Mouse (Mus musculus) naive thymus-derived CD4-positive, alpha-beta T cell, adult 2 months (primary cell): Measurements from ENCODE around the gene Gm10563.
"Not testable (repeated sequence)": the region's sequence is repeated elsewhere in the genome, so short reads cannot be mapped to it uniquely, and the experiment has no call there.

Source experiments
- DNase-seq: peaks from one replicate; pipeline ENCODE4 v3.0.0-alpha.2; 2011; ENCODE audit warnings: low read depth

Gene Gm10563

DNA sequence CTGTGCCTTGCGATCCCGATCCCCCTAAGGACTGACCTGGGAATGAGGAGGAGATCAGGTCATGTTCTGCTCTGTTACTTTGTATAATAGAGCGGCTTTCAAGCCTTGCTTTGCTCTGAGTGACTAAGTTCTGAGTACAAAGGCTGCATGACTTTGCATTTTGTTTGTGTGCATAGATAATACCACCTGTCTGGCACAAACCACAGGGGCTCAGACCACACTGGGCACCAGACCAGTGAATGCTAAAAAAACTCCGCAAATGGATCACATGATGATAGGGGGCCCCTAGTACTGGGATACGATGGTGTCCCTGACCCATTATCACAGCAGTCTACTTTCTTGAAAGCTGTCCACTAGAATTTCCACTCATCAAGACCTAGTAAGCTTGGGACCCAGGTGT, 48.6 kb downstream of the Gm10563 start:
- DNase-seq: no peak

DNA sequence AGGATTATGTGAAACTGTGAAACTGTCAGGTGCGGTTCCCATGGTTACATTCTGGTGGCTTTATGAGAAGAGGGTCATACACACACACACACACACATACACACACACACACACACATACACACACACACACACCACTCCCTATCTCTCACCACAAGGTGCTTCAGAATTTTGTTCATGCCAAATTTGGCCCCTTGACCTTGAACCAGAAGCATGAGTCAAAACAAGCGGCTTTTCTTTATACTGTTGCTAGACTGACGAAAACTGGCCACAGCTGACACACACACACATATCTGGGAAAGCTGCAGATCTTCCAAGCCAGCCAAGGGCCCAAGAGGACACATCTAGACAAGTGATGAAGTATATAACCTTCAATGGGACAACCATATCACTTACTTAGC, 49.4 kb downstream of the Gm10563 start:
- DNase-seq: no peak

DNA sequence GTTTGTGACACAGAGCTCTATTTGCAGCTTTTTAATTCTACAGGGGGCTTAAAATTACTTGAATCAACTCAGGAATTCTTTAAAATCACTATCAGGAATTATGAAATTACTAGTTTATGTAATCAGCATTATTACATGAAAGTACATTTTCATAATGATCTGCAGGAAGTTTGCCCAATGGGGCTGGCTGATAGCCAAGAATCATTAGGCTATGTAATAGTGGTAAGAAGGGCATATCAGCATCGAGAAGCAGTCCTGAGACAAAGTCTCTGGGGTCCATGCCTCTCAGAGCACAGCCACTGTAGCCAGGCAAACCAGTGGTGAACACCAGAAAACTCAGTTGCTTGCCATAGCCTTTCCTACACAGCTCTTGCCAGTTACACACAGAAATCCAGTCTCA, 51.4 kb downstream of the Gm10563 start:
- DNase-seq: no peak

DNA sequence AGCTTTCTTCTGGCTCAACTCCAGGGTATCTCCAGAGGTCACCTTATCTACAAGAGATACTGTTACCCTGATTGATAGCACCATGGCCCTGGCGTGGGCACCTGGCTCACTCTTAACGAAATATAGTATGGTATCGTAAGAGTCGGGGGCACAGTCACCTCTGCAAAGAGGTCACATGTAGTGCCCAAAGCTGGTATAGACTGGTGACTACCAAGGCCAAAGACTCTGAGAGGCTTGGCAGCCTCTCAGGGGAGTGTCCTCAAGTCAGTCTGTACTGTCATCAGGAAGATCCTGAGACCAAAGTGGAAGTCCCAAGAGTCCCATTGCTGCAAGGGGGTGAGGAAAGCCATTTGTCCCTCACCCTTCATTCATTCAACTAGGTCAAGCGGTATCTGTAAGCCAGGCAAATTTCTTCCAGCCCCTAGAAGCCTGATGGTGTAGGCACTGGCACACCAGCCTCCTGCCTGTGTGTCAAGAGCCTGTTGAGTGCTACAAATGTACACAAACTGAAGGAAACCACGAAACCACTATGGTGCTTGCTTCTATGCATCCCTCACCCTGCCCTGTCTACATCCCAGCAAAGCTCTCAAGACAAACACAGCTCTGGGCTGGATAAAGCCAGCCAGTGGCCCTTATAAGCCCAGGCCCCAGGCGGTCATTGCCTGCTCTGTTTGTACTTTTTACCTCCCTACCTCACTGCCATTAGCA, 54.0 kb downstream of the Gm10563 start:
- DNase-seq: no peak

DNA sequence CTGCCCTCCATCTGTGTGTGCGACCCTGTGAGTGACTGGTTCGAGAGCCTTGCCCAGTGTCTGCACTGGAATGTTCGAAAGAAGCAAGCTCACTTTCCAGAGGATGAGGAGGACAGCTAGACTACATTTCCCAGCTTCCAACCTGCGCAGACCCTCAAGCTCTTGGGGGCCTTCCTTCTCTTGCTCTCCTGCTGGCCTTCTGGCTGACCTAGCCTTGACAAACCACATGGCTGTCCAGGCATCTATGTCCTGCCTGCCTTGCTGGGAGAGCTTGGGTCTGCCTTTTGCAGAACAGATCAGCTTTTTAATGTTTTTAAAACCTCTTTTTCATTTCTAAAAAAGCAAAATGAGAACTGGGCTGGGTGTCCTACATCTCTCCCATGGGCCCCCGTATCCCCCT, 55.9 kb downstream of the Gm10563 start:
- DNase-seq: no peak

DNA sequence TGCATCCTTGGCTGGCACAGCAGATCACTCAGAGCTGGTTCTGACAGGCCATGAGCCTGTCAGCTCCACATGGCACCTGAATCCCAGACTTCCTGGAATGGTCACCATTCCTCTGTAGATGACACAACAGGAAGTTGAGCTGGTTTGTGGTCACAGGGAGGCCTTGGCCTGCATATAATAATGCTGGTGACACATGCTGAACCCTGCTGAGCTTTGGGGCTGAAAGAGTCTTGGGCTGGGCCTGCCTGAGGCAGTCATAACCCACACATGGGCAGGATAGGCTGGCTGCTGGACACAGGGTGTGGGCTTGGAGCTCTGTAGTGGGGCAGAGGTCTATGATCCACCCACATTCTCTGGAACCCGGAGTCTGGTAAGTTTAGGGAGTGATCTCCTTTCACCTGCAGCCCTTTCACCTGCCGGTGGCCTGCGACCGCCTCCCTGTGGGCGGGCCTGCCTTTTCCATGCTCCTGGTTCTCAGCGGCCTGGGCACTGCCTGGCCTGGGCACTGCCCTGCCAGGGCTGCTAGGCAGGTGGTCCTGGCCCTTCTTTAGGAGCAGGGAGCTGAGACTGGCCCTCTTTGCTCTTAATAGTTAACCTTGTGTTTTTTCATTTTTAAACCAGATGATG, 62.8 kb downstream of the Gm10563 start:
- DNase-seq: no peak

DNA sequence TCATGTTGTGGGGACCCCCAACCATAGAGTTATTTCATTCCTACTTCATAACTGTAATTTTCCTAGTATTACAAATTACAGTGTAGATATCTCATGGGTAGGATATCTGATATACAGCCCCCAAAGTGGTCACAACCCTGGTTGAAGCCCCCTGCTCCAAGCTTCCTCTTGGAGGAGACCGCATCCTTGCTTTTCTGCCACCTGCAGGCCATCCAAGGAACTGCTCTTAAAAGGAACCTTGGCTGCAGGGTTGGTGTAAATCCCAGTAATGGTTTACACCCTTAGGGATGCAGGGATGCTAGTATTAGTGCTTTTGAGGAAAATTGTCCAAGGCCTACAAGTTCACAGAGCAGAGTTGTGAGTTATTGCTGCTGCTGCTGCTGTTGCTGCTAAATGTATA, 64.8 kb downstream of the Gm10563 start:
- peak; percentile 66 for DNase-seq

DNA sequence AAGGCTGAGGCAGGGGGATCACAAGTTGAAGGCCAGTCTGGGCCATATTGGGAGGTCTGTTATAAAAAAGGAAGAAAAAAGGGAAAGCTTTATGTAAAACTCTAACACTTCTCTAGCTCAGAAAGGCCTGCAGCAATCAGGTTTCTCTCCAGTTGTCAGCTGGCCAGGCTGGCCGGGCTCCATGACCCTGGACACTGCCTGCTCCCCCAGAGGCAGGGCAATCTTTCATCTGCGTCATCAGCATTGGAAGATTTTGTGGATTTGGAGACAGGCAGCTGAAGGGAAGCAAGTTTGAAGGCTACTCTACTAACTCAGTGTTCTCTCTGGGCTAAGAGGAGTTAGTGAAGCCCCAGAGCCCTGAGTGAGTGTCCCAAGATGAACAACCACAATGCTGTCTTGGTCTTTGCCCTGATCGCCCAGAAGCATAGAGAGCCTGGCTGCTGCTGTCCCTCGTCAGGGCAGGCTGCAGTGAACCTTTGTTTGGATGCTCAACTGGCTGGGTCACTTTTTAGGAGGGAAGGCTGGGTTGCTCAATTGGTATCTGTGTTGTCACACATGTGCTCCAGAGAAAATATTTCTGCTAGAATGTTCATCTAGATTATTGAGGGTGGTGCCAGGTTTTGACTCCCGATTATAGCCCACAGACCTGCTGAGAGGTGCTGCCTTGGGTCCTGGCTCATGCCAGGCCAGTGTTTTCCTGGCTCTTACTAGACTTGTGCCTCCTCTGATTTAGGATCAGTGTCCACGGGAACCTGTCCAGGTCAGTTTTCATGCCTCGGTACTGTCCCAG, 66.7 kb downstream of the Gm10563 start:
- no peak for DNase-seq

DNA sequence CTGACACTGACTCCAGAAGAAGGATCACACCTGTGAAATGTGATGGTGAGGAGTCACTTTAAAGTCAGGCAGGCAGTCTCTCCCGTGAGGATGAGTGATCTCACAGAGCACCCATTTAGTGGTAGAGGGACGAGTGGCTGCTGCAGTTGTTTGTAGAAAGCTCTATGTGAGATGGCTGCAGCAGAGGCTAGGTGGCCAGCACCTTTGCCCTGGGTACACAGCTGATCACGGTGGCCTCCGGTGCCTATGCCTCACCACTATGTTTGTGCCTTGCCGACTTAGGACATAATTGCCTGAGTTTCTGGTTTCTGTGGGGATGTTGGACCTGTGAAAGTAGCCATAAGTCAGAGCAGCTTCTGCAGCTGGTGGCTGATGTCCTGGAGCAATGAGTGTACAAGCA, 67.5 kb downstream of the Gm10563 start:
- no peak for DNase-seq

DNA sequence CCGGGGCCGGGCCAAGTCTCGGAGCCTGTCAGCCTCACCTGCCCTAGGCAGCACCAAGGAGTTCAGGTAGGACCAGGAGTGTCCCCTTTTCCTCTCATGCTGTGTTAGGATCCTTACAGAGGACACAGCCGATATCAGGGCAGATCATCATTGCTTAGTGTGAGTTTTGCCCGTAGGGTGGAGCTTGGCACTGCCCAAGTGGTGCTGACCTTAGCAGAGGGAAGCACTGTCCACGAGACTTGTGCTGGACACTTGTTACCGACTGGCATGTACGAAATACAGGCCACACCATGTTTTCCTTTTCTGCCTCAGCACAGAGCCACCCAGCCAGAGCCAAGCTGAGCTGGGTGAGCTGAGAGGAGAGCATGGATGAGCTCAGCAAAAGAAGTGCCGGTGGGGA, 68.1 kb downstream of the Gm10563 start:
- DNase-seq: no peak

DNA sequence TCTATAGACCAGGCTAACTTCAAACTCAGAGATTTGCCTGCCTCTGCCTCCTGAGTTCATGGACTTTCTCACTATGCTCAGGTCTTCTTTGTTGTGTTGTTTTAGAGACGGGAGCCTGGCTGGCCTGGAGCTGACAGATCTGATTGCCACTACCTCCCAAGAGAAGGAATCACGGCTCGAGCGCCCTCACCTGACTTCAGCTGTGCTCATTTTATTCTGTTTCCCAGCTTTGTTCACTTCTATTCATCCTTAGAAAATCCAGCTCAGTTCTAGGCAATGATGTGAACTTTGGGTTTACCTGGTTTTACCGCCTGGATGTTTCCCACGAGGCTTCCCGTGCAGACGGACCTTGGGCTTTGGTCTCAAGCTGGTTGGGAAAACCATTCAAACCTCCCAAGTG, 69.7 kb downstream of the Gm10563 start:
- no peak for DNase-seq

DNA sequence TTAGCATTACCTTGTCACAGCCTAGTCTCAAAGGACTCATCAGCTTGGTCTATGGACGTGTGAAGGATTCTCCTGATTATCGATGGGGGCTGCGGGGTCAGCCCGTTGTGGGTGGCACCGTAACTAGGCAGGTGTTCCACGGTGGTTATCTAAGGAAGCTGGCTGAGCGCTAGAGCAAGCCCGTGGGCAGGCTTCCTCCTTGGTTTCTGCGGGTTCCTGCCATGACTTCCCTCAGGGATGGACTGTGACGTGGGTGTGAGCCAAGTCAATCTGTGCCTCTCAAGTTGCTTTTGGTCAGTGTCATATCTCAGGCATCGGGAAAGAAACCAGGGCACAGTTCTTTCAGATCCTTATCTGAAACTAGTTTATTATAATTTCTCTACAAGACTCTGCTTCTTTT, 70.3 kb downstream of the Gm10563 start:
- DNase-seq: no peak

DNA sequence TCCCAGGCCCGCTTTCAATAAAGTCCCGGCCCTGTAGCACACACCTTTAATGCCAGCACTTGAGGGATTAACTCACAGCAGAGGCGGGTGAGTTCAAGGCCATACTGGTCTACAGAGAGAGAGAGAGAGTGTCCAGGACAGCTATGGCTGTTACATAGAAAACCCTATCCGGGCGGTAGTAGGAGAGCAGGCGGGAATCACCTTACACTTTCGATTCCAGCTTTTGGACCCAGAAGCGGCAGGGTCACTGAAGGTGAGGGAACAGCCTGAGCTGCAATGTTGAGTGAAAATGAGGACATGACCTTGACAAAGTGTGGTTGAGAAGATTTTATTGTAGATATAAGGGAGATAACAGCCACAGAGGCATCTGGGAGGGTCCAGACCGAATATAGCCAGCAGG, 71.3 kb downstream of the Gm10563 start:
- no peak for DNase-seq

DNA sequence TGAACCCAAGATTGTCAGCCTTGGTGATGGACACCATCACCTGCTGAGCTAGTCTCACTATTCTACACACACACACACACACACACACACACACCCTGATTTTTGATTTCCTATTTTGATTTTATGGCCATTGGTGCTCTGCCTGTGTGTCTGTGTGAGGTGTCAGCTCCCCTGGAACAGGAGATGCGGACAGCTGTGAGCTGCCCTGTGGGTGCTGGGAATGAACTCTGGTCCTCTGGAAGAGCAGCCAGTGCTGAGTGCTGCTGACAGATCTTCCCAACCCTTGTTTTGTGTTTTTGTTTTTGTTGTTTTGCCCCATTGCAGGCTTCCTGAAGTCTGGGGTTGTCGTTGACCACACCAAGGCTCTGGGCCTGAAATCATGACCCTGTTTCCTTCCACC, 72.1 kb downstream of the Gm10563 start:
- DNase-seq: no peak

DNA sequence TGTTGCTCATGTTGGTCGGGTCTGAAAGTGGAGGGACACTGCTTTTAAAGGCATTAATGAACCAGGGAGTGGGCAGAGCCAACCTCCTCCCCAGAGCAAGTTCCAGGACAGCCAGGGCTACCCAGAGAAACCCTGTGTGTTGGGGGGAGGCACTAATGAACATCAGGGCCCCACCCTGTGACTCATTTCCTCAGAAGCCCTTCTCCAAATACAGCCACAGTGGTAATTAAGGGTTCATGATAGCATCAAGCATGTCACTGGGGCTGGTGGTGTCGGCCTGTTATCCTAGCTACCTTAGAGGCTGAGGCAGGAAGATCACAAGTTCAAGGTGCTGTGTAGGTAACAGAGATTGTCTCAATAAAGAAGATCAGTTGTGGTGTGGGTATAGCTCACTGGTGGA, 73.8 kb downstream of the Gm10563 start:
- DNase-seq: no peak

DNA sequence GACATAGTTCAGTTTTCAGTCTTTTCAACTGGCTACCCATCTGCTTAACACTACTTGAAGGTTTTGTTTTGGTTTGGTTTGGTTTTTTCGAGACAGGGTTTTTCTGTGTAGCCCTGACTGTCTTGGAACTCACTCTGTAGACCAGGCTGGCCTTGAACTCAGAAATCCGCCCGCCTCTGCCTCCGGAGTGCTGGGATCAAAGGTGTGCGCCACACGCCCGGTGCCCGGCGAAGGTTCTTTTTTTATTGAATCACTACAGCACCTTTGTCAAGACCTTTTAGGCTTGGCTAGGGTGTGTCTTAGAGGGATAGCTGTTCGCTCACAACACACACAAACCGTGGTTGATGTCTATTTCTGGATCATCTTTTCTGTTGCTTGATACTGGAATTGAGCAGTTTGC, 74.9 kb downstream of the Gm10563 start:
- DNase-seq: not testable (repeated sequence)

DNA sequence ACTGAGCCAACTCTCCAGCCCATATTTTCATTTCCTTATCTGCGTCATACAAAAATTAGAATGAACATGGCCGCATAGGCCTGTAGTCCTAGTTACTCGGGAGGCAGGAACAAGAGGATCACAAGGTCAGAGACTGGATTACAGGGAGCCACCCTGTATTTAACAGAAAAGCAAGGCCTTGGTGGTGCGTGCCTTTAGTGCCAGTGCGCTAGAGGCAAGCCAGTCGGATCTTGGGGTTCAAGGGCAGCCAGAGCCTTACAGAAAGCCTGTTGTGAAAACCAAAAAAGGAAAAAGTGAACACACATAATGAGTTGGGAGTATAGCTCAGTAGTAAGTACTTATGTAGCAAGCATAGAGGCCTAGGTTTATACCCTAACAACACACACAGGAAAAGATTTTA, 75.4 kb downstream of the Gm10563 start:
- DNase-seq: no peak

DNA sequence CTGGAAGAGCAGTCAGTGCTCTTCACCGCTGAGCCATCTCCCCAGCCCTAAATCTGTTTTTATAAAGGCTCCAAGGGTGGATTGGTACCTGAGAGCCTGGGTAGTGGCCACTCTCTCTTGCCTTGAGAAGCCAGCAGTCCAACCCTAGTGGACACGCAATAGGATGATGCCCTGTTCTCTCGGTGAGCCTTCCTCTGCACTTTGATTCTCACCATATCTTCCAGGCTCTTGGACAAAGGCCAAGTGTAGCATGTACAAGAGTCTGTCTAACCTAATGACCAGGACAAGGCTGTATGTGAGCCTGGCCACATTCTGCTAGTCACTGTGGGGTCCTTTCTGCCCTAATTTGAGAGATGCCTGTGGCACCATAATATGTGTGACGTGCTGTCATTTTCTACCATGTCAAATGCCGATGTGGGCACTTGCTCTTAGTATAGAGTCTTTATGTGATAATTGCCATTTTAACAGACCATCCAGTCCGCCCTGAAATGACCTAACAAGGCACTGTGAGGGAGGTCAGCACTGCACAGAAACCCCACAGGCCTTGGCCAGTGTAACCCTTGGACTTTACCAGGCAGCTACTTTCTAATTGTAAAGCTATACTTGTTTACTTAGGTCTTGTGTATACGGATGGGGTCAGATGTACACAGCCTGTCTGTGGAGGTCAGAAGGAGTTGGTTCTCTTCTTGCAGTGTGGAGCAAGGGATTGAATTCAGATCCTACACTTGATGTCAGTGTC, 76.4 kb downstream of the Gm10563 start:
- DNase-seq: no peak

DNA sequence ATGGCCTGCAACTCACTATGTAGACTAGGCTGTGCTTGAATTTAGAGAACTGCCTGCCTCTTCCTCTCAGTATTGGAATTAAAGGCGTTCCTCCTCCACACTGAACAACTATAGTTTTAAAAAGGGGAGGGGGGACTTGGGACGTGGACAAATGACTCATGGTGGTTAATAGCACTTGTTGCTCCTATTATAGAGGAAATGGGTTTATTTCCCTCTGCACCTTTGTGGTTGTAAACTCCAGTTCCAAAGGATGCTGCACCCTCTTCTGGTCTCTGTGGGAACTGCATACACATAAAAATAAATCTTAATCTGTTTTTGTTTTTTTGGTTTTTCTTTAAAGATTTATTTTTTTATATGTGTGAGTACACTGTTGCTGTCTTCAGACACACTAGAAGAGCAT, 77.0 kb downstream of the Gm10563 start:
- DNase-seq: peak; percentile 82

DNA sequence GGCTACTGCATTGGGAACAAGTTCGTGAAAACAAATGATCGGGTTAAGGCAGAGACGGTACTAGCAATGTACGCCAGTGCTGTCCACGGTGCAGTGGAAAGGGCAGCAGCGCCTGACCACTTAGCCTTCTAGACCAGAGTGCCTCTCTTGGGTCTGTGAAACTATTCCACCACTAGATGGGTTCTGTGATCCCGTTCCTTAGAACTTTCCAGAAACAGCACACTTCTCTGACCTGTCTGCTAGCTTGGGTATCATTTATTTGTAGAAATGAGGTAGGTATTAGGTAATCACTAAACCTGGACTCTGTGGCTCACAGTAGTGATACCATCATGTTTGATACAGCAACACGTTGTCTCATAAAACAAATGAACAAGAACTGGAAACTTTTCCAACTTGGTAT, 78.7 kb downstream of the Gm10563 start:
- DNase-seq: no peak
